12 mouse cellular contexts compared by ENCODE assay signal in the genomic region with DNA sequence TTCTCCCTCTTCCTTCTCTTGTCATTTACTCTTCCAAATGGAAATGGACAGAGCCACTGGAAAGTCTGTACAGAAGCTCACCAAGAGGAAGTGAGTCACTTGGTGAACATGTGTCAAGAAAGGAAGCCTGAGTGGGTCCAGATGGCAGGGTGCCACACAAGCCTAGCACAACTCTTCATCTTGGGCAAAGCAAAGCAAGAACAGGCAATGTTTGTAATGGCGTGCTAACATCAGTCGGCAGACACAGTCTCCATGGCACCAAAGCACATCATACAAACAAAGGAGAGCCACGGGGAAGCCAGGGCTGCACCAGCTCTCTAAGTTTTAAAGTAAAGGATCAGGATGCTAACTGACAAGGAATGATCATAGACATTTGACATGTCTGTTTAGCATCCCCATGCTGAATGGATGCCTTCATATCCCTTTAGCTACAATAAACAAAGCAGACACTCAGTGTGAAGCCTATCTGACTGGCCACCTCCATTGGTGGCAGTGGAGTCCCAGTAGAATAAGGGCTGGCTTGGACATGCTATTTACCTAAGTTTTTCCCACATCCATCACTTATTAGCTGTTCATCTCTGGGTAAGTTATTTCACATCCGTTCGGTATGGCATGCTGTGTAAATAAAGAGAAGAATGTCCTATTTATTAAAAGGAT. TPM values are rescaled to one million over a fixed set of nuclear protein-coding genes. Genes with fewer than 3 reads are reported as not detected.
A peak's percentile ranks its signal among the peaks of the same experiment; 100 is the strongest.
DNase-seq lines count a peak whose midpoint lies in the region; ATAC-seq and TF ChIP-seq lines count a peak whose summit lies in the region.
"Had no signal": no experiment of that assay in that cellular context is flagged by ENCODE, and none has a peak within 500 bp of the region (broad histone marks: within the 10 kb centered on the region; RNA-seq: fewer than 3 reads in every experiment).

No protein-coding gene starts in this region.

- no peak overlapping the region for H3K4me2 ChIP-seq in midbrain, postnatal 0 days (ENCODE audit: low read depth, low read length, poor library complexity, severe bottlenecking)
- H3K4me2 ChIP-seq in midbrain, embryonic 13.5 days (replicated peaks) = no peak overlapping the region
- H3K4me2 ChIP-seq in hindbrain, embryonic 15.5 days = no peak overlapping the region

- H3K9me3 ChIP-seq in heart, embryonic 10.5 days = no peaks in the 10 kb centered on the region
- no peaks in the 10 kb centered on the region for H3K9me3 ChIP-seq in midbrain, postnatal 0 days (ENCODE audit: low read length)
- no peaks in the 10 kb centered on the region for H3K9me3 ChIP-seq in midbrain, embryonic 13.5 days
- H3K9me3 ChIP-seq in hindbrain, embryonic 15.5 days = no peaks in the 10 kb centered on the region

- H3K9ac ChIP-seq in midbrain, postnatal 0 days (replicated peaks; ENCODE audit: low read length, poor library complexity, severe bottlenecking) = no peak overlapping the region
- H3K9ac ChIP-seq in midbrain, embryonic 13.5 days (replicated peaks) = no peak overlapping the region
- no peak overlapping the region for H3K9ac ChIP-seq in hindbrain, embryonic 15.5 days

- DNase-seq in heart, adult 11 months = peak; percentile 94
- DNase-seq in heart, embryonic 10.5 days (ENCODE audit: low spot score) = no peak
- peak; percentile 57 for DNase-seq in midbrain, postnatal 0 days (ENCODE audit: low spot score)
- peak; percentile 47 for DNase-seq in brain, embryonic 14.5 days (ENCODE audit: low read depth)
- DNase-seq in kidney, postnatal 4 days = no peak
- DNase-seq: kidney, adult 11 months; retina, postnatal 1 day; thymus, postnatal 4 days had no signal

- no peak for TF ChIP-seq CTCF in midbrain, postnatal 0 days (IDR thresholded peaks at IDR 0.05)
- no peak for TF ChIP-seq CTCF in brain, embryonic 14.5 days (IDR thresholded peaks at IDR 0.05; ENCODE audit: borderline replicate concordance, extremely low read depth, insufficient read depth, insufficient read length)

- H3K27me3 ChIP-seq in heart, embryonic 10.5 days (ENCODE audit: insufficient read depth, poor library complexity, severe bottlenecking) = no peaks in the 10 kb centered on the region
- H3K27me3 ChIP-seq in midbrain, postnatal 0 days (ENCODE audit: insufficient read depth, low read length) = no peaks in the 10 kb centered on the region
- no peaks in the 10 kb centered on the region for H3K27me3 ChIP-seq in midbrain, embryonic 13.5 days
- H3K27me3 ChIP-seq in hindbrain, embryonic 15.5 days = no peaks in the 10 kb centered on the region

- H3K27ac ChIP-seq in heart, embryonic 10.5 days = no peak overlapping the region
- H3K27ac ChIP-seq in midbrain, postnatal 0 days (ENCODE audit: low read depth, low read length) = no peak overlapping the region
- H3K27ac ChIP-seq in midbrain, embryonic 13.5 days = no peak overlapping the region
- H3K27ac ChIP-seq in hindbrain, embryonic 15.5 days (replicated peaks) = no peak overlapping the region
- H3K27ac ChIP-seq: macrophage had no signal

- ATAC-seq in midbrain, postnatal 0 days (ENCODE audit: low FRiP score) = peak; percentile 71; the same call in 1 of the 2 replicates
- ATAC-seq in midbrain, embryonic 13.5 days = no peak
- peak; percentile 45; the same call in 1 of the 2 replicates for ATAC-seq in hindbrain, embryonic 15.5 days (ENCODE audit: low FRiP score, low read depth)
- no peak for ATAC-seq in monocyte, adult 5-6 weeks (replicated peaks; ENCODE audit: insufficient number of reproducible peaks, low FRiP score, low TSS enrichment, poor library complexity, severe bottlenecking)

- no peaks in the 10 kb centered on the region for H3K36me3 ChIP-seq in heart, embryonic 10.5 days
- no peaks in the 10 kb centered on the region for H3K36me3 ChIP-seq in midbrain, postnatal 0 days (ENCODE audit: insufficient read depth, low read length)
- no peaks in the 10 kb centered on the region for H3K36me3 ChIP-seq in midbrain, embryonic 13.5 days
- H3K36me3 ChIP-seq in hindbrain, embryonic 15.5 days = no peaks in the 10 kb centered on the region

- H3K4me3 ChIP-seq in heart, embryonic 10.5 days = no peak overlapping the region
- no peak overlapping the region for H3K4me3 ChIP-seq in midbrain, postnatal 0 days (ENCODE audit: low read depth, low read length)
- no peak overlapping the region for H3K4me3 ChIP-seq in midbrain, embryonic 13.5 days (replicated peaks)
- no peak overlapping the region for H3K4me3 ChIP-seq in hindbrain, embryonic 15.5 days

- H3K4me1 ChIP-seq in heart, embryonic 10.5 days = no peaks in the 10 kb centered on the region
- no peaks in the 10 kb centered on the region for H3K4me1 ChIP-seq in midbrain, postnatal 0 days (ENCODE audit: insufficient read depth, low read length)
- H3K4me1 ChIP-seq in midbrain, embryonic 13.5 days (replicated peaks) = no peaks in the 10 kb centered on the region
- no peaks in the 10 kb centered on the region for H3K4me1 ChIP-seq in hindbrain, embryonic 15.5 days (replicated peaks)

- no peak for TF ChIP-seq POLR2A in brain, embryonic 14.5 days (IDR thresholded peaks at IDR 0.05; ENCODE audit: borderline replicate concordance, extremely low read depth, insufficient read depth, insufficient read length, poor library complexity, severe bottlenecking)

- 71% methylated on average over 5 of the region's 5 CpGs for WGBS in heart, embryonic 10.5 days
- WGBS in midbrain, postnatal 0 days = 40% methylated on average over 5 of the region's 5 CpGs
- 65% methylated on average over 5 of the region's 5 CpGs for WGBS in midbrain, embryonic 13.5 days
- WGBS in hindbrain, embryonic 15.5 days = 38% methylated on average over 5 of the region's 5 CpGs

RNA-seq across cellular contexts. Expression of gene Ctso, which starts 16.2 kb away (rescaled TPM):
- polyA plus RNA-seq in heart, embryonic 10.5 days (2016; fragmentation: Nextera tagmentation; extraction: Ambion mirVana) = 10.1 and 15.9 TPM in 2 replicates
- total RNA-seq in midbrain, postnatal 0 days (2014; rRNA removed) = 8.6 and 8.8 TPM in 2 replicates
- 11.2 and 12.0 TPM in 2 replicates for polyA plus RNA-seq in midbrain, postnatal 0 days (2015; fragmentation: Nextera tagmentation; extraction: Ambion mirVana)
- 5.7 and 6.5 TPM in 2 replicates for polyA plus RNA-seq in midbrain, embryonic 13.5 days (2015; fragmentation: Nextera tagmentation; extraction: Ambion mirVana)
- polyA plus RNA-seq in brain, embryonic 14.5 days (2012; rRNA removed) = 4.1 and 4.4 TPM in 2 replicates
- polyA plus RNA-seq in hindbrain, embryonic 15.5 days (2015; fragmentation: Nextera tagmentation; extraction: Ambion mirVana) = 10.1 and 10.3 TPM in 2 replicates
- 23.3 to 50.0 TPM (median 31.5 TPM) in 3 replicates for total RNA-seq in monocyte, adult 5-6 weeks (2017)

RNA-seq across cellular contexts. Expression of gene Tdo2, which starts 59.8 kb away (rescaled TPM):
- 2.1 and 2.6 TPM in 2 replicates for polyA plus RNA-seq in heart, embryonic 10.5 days (2016; fragmentation: Nextera tagmentation; extraction: Ambion mirVana)
- not detected in 2 replicates for total RNA-seq in midbrain, postnatal 0 days (2014; rRNA removed)
- 0.19 and 0.28 TPM in 2 replicates for polyA plus RNA-seq in midbrain, postnatal 0 days (2015; fragmentation: Nextera tagmentation; extraction: Ambion mirVana)
- not detected in 2 replicates for polyA plus RNA-seq in midbrain, embryonic 13.5 days (2015; fragmentation: Nextera tagmentation; extraction: Ambion mirVana)
- 0.04 and 0.18 TPM in 2 replicates for polyA plus RNA-seq in brain, embryonic 14.5 days (2012; rRNA removed)
- 0.18 and 0.29 TPM in 2 replicates for polyA plus RNA-seq in hindbrain, embryonic 15.5 days (2015; fragmentation: Nextera tagmentation; extraction: Ambion mirVana)
- total RNA-seq in monocyte, adult 5-6 weeks (2017) = not detected in 3 replicates
- polyA plus RNA-seq: macrophage had no signal

Comparison
In these comparisons a context has a peak if more than half of its experiments do, and no peak if none do; other contexts are left out.
1. DNase-seq: peak in heart, adult 11 months (single experiment), midbrain, postnatal 0 days (single experiment) and brain, embryonic 14.5 days (single experiment); none in heart, embryonic 10.5 days (single experiment) and kidney, postnatal 4 days (0 of 2).
2. ATAC-seq: peak in midbrain, postnatal 0 days (single experiment) and hindbrain, embryonic 15.5 days (single experiment); none in midbrain, embryonic 13.5 days (single experiment) and monocyte, adult 5-6 weeks (single experiment).